Mouse (Mus musculus): ENCODE data around the gene R3hcc1l.

DNA sequence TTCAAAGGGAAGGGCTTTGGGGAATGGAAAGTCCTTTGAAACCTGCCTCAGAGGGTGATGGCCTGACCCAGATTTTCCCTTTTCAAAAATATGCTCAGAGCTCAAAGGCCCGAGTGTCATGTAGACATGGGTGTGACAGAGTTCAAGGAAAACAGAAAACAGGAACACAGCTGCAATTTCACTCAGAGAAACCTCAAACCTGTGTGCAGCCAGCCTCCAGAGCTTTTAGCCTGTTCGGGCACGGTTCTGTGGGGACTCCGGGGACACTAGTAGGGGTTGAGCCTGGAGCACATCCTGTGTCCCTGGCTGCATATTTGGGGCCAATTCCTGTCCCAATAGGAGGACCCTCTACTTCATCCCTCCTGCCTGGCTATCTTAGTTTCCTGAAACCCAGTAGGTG lies 113.7 kb downstream of the R3hcc1l start:
- TF ChIP-seq POLR2A (IDR thresholded peaks at IDR 0.05; ENCODE audit: borderline replicate concordance, extremely low read depth, low read depth, low read length): no peak
- TF ChIP-seq CTCF (IDR thresholded peaks at IDR 0.05; ENCODE audit: insufficient read depth, low read length): no peak
